Mouse (Mus musculus) kidney, postnatal 25 days (tissue): ENCODE results near the gene Adgrg1.

Experiments used
- DNase-seq, 2 experiments: peaks; one replicate each; pipeline ENCODE4 v3.0.0; 2021; ENCODE audit warnings: mixed read lengths in 2 of 2

The Adgrg1 gene

DNA sequence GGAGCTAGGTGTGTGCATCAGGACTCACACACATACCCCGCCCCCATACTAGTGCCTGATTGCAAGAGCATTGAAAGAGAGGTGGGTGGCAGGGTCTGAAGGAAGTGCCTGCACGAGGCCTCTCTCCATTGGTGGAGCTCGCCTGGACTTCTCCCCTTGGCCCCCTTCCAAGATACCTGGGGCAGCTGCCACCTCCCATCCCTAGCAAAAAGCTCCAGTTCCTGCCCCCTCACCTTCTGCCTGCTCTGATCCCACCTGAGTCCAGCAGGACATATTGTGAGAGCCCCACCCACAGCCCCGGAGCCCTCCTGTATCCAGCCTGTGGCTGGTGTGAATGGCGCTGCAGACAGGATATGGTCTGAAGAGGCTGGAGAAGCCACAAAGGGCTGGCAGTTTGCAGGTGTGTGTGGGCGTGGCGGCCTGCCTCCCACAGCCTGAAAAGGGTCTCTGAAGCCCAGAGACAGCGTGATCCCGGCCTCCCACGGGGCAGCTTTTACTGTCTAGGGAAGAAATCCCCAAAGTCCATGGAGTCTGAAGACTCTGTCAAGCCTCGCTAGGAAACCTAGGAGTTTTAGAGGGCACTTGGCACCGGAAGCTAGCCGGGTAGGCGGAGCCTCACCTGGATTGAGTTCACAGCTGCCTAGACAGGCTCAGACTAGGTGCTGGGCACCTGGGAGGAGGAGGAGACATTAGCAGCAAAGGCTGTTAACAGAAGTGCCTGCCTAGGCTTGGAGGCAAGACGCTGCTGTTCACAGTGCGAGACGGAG lies 2.3 kb downstream of the Adgrg1 start:
- peak; percentile 90 to 96 for DNase-seq

DNA sequence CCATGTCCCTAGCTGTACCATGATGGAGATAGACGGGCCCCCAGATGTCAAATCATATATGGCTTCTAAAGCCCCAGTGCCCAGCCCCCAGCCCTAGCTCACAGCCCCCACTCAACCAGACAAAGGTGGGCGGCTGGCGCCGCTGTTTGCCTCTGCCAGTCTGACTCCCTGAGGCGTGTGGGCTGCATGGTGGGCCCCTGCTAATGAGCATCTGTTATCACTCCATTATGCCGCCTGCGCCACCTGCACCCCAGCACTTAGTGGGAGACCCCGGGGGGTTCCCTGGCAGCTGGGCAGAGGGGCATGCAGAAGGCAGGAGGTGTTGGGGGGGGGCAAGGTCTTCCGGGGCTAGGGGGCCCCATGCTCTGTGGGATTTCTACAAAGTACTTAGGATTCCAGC lies 3.6 kb downstream of the Adgrg1 start:
- no peak for DNase-seq

DNA sequence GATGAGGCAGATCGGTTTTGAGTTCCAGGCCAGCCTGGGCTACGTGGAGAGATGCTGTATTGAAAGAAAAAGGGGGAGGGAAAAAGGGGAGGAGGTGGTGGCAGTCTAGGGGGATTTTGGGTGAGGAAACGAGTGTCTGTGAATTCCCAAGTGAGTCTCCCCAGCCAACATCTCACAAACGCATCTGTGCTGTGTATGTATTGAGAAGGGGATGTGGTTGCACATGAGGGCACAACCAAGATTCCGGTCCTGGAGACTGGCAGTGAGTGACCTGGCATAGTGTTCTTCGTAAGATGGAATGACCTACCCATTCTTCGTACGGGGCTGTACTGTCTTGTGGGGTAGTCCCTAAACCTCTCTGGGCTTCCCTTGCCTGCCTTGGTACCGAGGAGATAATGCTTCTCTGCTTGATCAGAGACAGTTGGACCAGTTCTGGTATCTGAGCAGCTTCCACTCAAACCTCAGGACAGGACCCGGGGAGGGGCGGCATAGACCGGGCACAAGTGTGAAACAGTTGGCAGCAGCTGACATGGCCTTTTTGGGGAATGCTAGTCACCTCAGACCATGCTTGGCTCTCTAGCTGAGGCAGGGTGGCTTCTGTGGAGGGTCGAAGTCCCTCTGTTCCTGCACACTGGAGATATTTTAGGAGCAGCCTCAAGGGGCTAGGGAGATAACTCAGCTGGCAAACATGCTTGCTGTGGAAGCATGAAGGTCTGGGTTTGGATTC lies 4.2 kb downstream of the Adgrg1 start:
- no peak for DNase-seq

GRCm38 (mm10) chr8:94980176-94980575 lies 5.6 kb downstream of the Adgrg1 start:
- DNase-seq: peak; percentile 72 to 93

DNA sequence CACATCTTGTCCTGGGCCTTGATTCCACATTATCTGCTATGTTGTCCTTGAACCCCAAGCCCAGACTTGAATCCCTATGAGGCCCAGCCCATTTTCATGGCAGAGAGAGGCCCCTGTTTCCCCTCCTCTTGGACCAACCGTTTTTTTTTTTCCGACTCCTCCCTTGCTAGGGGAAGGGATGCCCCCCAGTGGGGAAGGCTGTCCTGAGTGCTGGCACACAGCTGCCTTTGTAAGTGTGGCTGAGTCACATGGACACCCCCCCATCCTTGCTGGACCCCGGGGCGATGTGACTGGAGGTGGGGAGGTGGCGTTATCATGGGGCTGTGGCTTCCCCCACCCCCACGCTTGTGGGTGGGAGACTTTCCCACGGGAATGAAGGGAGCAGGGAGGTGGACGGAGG lies 6.4 kb downstream of the Adgrg1 start:
- DNase-seq: peak in 1 of 2 experiments; percentile 75

GRCm38 (mm10) chr8:94981848-94982247 lies 7.3 kb downstream of the Adgrg1 start:
- DNase-seq: no peak

DNA sequence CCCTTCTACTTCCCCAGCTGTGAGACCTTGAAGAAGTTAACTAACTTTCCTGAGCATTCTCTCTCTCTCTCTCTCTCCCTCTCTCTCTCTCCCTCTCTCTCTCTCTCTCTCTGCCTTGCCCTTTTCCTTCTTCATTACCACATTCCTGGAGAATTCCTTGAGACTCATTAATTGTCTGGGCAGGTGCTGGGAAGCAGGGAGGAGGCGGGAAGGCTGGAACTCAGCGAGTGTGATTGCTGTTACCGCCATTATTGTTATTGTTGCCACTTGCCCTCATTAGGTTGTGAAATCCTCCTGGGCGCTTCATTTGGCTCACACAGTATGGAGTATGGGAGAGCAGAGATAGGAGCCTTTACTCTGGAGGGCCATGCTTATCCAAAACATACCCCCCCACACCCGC lies 8.6 kb downstream of the Adgrg1 start:
- DNase-seq: no peak

- DNase-seq: peak; percentile 92 to 98
Observed at GRCm38 (mm10) chr8:94983881-94984516, 9.4 kb downstream of the Adgrg1 start.

DNA sequence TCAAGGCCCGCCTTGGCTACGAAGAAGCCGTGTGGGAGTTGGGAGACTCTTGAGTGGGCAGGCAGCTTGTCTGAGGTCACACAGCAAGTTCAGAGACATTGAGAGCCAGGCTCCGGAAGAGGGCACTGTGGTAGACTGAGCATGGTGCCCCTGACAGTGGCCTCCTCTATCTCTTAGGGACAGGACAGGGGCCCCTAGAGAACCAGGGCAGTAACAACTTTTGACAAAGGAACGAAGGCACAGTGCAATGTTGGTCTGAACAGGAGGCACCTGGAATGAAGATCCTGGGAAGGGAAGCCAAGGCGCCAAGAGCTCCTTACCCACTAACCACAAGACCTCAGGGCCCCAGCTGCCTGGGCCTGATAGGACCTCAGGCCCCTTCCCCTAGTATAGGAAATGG lies 10.5 kb downstream of the Adgrg1 start:
- peak in 1 of 2 experiments; percentile 74 for DNase-seq

GRCm38 (mm10) chr8:94986676-94987075 lies 12.1 kb downstream of the Adgrg1 start:
- peak; percentile 66 to 85 for DNase-seq

- no peak for DNase-seq
Observed at GRCm38 (mm10) chr8:94987553-94987952, 13.0 kb downstream of the Adgrg1 start.

DNA sequence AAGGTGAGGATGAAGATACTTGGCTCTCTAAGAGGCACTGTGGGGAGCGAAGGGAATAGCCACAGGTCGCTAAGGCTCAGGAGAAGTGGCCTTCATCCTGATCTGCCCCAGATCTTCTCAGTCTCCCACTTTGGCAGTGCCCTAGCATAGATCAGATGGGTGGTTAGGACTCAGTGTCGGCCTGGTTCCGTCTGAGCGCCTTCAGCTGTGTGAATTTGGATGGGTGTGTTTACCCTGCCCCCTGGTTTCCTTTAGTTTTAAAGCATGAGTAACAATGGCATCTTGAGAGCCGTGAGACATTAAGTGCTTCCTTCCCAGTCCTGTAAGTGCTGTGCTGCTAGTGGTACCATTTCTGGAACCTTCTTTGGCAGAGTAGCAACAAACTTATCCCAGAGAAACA lies 14.1 kb downstream of the Adgrg1 start:
- DNase-seq: no peak

- DNase-seq: peak; percentile 71 to 76
Observed at GRCm38 (mm10) chr8:94989711-94990110, 15.2 kb downstream of the Adgrg1 start.

DNA sequence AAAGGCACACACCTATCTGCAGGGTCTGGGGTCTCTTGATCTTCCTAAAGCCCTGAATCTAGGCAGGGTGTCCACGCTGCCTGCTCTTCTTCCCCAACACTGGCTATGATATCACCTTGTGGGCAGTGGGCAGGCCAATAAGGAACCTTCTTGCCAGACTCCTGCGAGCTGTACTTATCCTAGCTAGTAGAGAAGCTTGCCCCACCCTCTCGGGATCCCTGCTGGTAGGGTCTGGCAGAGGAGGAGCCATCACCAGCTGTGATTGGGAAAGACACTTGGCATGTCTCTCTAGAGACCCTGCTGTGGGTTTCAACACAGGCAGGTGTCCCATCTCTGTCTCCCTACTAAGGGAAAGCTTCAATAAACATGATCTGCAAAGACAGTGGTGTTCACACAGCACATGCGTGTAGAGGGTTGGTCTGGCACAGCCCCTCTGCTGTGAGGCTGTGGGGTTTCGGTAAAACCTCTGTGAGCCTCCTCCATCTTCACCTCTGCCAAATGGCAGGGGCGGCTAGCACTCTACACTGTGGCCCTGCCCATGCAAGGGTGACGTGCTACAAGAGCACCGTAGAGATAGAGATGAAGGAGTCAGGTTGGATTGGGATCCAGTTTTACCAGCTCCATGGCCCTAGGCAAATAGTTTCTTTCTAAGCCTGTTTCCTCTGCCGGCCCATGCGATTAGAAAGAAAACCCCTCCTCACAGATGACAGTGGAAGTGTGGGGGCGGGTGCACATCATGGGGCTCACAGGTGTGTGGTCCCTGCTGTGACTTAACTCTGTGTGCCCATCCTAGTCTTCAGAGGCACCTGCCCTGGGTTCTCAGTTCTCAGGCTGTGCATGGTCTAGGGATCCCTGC lies 16.3 kb downstream of the Adgrg1 start:
- DNase-seq: no peak

DNA sequence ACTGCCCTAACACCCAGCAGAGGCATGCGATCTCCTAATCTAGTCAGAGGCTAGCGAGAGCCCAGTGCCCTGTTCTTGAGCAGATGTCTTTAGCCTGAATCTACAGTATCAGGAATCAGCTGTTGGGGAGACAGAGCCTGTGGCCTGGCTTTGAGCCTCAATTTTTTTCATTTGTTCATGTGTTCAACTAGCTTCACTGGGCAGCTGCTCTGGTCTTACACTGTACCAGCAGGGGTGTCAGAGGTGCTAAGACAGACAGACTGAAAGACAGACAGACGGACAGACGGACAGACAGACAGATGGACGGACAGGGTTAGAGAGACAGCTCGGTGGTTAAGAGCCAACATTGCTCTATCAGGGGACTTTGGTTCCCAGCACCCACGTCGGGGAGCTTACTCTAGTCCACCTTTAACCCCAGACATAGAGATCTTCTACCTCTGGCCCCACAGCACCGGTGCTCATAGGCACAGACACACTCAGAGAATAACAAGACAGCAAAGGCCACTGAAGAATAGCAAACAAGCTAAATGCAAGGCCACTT lies 17.0 kb downstream of the Adgrg1 start:
- DNase-seq: no peak

- DNase-seq: no peak
Observed at GRCm38 (mm10) chr8:94992010-94992409, 17.5 kb downstream of the Adgrg1 start.

- peak; percentile 85 to 91 for DNase-seq
Observed at GRCm38 (mm10) chr8:94992534-94992933, 18.0 kb downstream of the Adgrg1 start.

DNA sequence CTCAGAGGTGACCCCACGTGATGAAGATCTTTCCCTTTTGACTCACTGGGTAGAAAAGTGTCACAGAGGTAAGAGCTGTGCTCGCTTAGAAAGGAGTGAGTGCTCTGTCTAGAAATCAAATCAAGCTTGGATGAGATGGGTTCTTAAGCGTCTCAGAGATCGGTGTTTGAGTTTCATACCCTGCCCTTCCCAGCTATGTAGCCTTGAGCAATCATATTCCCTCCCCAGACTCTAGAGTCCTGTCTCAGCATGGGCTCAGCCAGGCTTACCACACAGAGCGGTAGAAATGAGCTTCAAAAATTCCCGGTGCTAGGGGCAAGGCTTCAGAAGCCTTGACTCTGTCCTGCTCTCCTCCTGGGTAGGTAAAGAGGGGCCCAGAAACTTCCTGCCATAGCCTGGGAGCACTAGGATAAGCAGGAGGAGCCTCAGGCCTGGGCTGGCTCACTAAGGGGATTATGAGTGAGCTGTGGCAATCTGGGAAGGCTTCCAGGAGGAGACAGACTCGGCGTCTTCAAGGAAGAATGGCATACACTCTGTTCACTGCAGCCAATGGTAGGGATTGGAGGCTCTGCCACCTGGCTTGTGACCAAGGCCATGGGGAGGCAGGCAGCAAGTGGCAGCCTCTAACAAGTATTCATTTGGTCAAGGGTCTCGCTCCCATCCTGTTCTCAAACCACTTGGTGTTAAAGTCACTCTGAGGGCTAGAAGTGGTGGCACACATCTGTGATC lies 18.6 kb downstream of the Adgrg1 start:
- DNase-seq: no peak

DNA sequence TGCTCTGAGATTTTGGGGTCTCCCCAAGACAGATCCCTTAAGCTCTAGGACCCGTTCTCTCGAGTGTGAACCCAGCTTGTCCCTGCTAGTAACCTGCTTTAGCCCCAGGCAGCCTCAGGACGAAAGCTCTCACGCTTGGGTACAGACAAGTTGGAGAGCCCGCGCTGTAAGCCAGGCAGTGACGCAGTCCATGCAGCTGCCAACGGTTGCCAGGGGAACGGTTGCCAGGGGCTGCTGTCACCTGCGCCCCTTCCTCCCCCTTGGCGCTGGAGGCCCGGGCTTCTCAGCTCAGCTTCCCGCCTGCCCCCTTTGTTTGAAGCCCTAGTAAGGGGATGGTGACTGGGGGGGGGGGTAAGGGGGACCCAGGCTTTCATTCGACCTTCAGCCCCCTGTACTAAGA lies 19.5 kb downstream of the Adgrg1 start:
- peak; percentile 66 to 84 for DNase-seq

- DNase-seq: no peak
Observed at GRCm38 (mm10) chr8:94994510-94994909, 20.0 kb downstream of the Adgrg1 start.

DNA sequence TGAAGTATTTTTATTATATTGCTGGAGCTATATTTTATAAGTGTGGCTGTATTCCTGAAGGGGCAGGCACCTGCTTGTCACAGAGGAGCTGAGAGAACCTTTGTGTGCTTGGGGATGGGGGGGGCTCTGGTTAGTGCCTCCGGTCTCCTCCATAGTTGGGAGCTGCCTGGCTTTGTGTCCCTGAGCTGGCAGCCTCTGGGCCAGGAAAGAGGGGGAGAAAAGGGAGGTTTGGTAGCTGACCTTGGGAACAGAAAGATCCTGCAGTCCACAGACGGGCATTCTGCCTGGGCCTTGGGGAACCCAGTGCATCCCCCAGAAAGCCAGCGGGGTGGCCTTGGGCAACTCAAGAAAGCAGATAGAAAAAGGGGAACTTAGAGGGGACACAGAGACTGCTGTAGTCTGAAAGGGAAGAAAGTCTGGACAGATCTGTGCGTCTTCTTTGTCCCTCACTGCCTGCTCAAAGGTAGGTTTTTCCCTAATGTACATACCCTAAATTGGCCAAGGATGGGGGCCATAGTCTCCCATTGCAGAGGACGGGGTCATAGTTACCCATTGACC lies 20.9 kb downstream of the Adgrg1 start:
- DNase-seq: no peak
